Mouse (Mus musculus) spleen, adult 18-20 months (tissue): ENCODE measurements around the gene Mogs.

ENCODE experiments used
- DNase-seq, 2 experiments: peaks; one replicate each; pipeline ENCODE4 v3.0.0; 2022; ENCODE audit warnings: mixed read lengths in 2 of 2

Gene Mogs

GRCm38 (mm10) chr6:83155552-83156238 lies 40.4 kb downstream of the Mogs start:
- no peak for DNase-seq

DNA sequence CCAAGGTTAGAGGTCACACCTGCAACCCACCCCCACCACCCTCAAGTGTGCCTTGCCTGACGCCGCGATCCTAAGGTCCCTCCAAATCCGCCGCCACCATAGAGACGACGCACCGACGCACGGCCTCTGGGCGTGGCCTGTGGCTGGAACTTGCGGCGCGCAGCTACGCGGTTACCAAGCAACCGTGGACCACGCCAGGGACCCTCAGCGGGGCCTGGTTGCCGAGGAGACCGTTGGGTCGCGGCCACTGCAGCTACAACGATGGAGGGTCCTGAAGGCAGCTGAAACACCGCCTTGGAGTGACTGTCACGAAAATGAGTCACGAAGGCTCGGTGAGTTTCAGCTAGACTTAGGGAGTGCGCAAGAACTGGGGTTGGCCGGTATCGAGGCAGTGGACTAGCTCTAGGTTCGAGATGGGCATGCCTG lies 41.0 kb downstream of the Mogs start, which contains the start of the genes Wdr54 and 1700003E16Rik:
Gene Wdr54 (minus strand): TSS at position 139 of the 426 bp plus-strand sequence.
Gene 1700003E16Rik (plus strand): TSS at position 146 of the 426 bp plus-strand sequence.
- peak in 1 of 2 experiments; percentile 46 for DNase-seq

GRCm38 (mm10) chr6:83159456-83159855 lies 44.2 kb downstream of the Mogs start:
- peak in 1 of 2 experiments; percentile 28 for DNase-seq

DNA sequence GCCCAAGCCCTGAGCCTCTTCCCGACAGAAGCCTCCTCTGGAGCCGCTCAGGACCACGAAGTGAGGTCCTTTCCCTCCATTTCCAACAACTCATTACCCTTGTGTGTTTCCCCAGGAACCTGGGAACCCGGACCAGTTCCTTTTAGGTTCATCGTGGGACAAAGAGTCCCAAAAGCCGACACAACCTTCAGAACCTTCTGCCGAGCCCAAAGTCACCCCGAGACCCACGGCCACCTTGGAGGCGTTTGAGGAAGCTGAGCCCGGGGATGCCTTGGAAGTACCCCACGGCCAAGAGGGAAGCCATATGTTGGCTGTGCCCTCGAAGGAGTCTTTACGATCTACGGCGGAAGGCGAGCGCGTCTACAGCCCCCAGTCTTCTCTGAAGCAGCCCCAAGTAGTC lies 46.1 kb downstream of the Mogs start:
- no peak for DNase-seq

DNA sequence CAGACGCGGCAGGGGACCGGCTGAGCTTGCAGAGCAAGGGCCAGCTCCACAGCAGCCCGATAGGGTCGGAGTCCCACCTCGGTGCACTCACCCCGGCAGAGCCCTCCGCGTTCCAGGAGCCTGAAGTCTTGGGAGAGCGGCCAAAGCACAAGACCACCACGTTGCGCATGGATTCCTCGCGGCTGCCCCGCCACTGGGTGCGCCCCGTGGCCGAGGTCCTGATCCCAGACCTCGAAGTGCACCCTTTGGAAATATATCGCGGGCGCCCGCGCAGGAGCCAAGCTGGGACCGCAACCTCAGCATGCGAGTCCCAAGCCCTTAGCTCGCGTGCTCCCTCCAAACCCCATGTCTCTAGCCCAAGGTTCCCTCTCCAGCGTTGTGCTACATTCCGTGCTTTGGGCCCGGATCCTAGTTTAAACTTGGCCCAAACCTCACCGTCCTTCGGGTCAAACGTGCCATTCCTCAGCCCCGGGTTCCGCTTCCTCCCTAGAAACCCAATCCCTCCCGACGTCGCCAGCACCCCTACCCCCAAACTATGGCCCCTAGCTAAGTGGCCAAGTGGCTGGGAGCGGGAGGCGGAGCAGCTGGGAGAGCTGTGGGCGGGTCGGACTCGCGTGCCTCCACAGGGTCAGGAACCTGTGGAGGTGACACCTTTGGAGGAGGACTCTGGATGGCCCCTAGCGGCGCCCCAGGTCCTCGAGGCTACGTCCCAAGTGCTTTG lies 46.8 kb downstream of the Mogs start:
- peak in 1 of 2 experiments; percentile 11 for DNase-seq

DNA sequence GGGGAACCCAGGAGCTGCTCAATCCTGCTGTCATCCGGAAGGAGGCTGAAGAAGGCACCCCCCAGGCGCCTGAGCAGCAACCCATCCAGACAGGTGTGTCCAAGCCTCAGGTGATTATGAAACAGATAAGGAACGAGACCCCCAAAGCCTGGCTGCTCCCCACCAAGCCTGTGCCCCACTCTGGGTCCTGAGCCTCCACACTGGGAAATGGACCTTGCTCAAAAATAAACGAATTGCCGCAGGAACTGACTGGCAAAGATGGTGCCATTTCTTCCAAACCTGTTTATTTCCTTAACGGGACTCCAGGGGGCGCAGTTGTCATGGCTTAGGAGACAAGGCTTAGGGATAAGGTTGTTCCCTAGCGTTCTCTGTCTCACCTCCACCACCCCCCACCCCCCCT lies 47.4 kb downstream of the Mogs start:
- DNase-seq, result peak in 1 of 2 experiments; percentile 56

DNA sequence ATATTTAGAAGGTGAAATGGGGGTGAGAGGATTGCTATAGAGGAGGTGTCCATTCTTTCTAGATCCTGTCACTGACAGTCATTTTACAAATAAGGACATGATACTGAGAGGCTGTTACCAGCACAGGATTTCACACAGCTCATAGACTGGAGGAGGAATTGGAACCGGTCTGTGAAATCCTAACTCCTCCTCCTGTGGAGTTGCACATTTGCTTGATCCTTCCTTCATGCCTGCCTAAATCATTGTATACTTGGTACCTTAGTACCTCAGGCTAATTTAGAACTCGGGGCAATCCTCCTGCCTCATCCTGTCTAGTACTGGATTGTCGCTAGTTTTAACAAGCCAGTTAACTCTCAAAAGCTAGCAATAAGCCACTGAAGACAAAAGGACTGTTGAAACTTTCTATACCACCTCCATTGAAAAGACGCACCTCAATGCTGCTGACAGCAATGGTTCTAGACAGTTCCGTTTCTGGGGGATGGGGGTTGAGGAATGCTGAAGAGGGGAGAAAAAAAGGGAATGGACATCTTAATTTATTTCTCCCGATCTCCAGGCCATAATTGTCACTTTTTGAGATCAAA lies 49.8 kb downstream of the Mogs start:
- DNase-seq, result no peak

GRCm38 (mm10) chr6:83165607-83166242 lies 50.4 kb downstream of the Mogs start, which contains the start of gene Dctn1:
Dctn1 (plus strand) TSS chr6:83165920.
- DNase-seq, result peak; percentile 87 to 90

DNA sequence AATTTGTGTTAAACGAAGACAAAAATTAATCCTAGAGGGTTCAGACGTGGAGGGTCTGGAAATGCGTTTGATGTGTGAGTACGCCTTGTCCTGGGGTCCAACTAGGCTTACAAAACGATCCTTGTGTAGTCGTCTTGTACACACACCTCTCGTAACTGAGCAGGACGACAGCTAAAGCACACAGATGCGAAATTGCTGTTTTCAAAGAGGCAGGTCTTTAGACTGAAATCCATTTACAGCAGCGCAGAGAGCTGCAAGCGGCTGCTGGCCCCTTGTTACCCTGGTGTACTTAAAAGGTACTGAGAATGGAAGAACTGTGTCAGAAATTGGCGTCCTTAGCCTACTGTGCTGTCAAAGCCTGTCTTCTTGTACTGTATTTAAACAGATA lies 50.9 kb downstream of the Mogs start:
- DNase-seq, result no peak
